Mouse (Mus musculus) embryo, embryonic 9.5 days (tissue): ENCODE measurements around the gene Tmem132a.
A peak's percentile ranks its signal among the peaks of the same experiment; 100 is the strongest.

ENCODE experiments used
- DNase-seq: peaks from one replicate; pipeline ENCODE4 v3.0.0-alpha.2; 2017; ENCODE audit errors: extremely low spot score

Tmem132a gene

DNA sequence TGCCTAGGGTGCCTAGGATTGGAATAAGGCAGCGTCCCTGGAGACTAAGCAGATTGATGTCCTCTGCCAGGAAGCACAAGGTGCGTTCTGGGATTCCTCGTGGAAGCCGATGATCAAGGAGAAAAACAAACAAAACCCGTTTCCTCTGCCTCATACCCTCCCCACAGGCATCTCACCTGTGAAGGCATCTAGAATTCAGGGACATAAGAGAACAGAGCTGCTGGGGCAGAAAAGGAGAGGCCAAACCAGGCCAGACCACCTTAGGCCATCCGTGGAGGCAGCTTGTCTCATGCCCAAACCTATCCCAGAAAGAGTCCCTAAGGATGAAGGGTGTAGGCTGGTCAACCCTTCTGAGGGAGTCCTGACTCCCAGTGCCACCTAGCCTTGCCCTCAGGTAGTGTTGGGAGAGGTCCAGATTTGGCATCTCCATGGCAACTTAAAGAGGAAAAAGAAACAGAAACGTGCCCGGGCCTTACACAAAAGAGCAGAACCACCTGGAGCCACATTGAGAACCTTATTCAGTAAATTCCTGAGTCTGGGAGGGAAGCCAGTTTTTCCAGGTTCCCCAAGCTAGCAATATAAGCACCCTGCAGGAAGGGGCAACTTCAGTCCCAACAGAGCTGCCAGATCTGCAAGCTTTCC is at the start of gene Tmem132a:
TSS of gene Tmem132a (minus strand) at position 55 of the 642 bp plus-strand sequence.
- no peak for DNase-seq

DNA sequence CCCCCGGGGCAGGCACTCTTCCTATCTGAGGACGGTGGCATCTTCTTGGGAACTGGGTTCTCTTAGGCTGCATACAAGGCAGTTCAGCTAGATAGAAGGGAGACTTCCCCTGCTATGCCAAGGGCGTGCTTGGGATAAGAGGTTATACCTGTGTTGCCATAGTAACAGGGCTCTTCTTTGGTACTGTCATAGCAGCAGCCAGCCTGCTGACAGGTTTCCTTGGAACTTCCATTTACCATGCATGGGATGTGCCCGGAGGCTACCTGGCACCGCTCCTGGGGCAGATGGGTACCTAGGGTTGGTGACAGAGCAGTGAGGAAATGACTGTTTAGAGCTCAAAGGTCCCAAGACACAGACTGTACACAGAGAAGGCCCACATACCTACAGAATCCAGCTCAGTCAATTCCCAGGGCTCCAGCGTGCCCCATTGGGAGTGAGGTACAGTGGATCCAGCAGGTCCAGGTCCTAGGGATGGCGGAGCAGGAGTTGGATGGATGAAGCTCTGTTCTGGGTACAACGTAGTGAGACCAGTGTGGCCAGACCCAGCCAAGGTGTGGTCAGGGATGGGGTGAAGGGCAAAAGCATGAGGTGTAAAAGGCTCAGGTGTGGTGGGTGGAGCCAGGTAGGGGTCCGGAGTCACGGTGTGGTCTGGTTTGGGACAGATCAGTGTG is 48.7 kb upstream of the Tmem132a start:
- DNase-seq = no peak

DNA sequence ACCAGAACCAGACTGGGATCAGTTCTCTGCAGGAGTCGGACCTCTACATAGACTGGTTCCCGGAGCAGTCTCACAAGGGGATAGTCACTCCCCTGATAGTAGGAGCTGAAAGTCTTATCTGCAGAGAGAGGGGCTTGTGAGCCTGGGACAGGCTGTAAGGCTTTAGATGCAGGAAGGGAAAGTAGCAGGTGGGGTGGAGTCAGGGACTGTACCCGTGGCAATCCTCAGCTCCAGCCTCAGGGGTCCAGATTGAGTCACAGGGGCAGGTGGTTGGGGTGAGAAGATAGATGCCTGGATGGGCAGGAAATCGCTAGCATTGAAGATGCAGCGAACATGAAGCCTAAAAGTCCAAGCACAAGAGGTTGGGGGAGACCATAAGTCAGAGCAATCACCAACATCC is 46.8 kb upstream of the Tmem132a start:
- DNase-seq = no peak

DNA sequence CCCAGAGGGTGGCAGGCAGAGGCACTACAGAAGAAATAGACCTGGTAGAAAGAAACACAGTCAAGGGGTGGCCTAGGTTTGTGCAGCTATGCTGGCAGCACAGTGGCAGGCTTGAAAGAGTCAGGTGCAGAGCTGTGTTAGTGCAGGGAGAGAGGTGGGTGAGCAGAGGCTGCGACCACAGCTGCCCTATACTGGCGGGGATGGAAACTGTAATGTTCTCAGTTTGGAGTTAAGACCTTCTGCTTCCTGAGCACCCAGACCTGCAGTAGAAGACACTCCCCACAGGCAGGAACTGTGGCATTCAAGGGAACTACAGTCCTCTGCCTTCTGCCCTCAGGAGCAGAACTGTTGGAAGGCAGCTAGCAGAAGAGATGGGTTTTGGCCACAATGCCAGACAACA is 45.1 kb upstream of the Tmem132a start:
- DNase-seq = no peak

DNA sequence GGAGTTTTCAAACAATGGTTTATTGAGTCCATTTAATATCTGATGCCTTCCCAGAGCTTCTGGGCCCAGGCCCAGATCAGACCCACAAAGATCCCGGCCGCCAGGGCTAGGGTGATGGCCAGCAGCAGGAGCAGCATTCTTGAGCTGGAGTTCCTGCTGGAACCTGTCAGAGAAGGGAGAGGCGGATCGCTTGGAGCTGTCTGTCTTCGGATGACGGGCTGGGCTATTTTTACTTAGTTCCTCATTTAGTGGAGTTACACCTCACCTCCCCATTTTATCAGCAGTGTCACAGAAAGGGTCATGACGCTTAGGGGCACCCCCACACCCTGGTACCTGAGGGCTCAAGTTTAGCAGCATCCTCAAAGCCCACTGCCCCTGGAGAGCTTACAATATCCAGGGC is 44.6 kb upstream of the Tmem132a start:
- DNase-seq = no peak

DNA sequence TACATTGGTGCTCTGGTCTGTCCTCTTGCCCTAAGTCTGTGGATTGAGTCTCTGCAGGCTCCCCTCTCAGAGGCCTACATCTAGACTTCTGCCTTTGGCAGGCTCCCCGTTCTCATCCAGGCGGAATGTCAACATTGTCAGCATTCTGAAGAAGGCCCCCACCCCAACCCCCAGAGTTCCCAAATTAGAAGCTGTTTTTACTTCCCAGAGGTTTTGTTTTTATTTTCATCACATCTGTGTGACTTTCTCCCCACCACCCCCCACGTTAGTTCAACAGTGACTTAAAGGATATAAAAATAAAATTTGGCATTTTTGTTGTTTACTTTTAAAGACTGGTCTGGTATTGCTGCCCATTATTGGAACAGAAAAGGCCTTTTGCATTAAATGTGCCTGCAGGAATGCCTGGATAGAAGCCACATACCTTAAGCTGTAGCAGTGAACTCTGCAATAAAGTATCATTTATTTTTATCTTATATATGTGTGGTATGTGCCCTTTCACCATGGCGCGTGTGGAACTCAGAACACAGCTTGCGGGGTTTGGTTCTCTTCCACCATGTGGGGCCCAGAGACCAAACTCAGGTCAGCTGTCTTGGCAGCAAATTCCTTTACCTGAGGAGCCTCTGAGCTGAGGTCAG is 39.5 kb upstream of the Tmem132a start:
- no peak for DNase-seq

DNA sequence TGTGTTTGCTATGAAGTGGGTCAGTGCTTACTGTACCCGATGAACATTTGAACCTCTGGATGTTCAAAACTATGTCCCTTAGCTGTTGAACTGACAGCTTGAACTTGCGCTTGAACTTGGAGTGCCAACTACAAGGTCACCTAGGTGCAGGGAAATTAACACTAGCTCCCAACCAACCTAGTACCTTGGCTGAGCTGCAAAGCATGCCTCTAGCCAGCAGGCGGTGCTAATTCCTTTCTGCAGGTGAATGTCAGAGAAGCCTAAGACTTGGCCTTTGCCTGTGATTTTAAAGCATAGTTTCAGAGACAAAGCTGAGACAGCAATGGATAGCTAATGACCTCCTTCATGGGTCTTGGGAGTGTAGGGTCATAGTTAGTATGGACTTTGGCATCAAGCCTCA is 38.2 kb upstream of the Tmem132a start:
- DNase-seq = peak; percentile 57

DNA sequence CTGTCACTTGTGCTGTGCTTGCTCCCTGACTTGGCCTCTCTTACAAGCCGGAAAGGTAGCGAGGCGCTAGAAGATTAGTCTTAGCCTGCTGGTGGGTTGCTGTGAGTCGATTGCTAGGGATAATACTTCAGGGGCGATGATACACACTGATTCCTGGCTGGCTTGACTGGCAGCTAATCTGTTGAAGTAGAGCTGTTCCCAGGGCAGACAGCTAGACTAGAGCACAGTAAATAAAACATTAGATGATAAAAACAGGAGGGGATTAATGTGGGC is 35.9 kb upstream of the Tmem132a start:
- no peak for DNase-seq

DNA sequence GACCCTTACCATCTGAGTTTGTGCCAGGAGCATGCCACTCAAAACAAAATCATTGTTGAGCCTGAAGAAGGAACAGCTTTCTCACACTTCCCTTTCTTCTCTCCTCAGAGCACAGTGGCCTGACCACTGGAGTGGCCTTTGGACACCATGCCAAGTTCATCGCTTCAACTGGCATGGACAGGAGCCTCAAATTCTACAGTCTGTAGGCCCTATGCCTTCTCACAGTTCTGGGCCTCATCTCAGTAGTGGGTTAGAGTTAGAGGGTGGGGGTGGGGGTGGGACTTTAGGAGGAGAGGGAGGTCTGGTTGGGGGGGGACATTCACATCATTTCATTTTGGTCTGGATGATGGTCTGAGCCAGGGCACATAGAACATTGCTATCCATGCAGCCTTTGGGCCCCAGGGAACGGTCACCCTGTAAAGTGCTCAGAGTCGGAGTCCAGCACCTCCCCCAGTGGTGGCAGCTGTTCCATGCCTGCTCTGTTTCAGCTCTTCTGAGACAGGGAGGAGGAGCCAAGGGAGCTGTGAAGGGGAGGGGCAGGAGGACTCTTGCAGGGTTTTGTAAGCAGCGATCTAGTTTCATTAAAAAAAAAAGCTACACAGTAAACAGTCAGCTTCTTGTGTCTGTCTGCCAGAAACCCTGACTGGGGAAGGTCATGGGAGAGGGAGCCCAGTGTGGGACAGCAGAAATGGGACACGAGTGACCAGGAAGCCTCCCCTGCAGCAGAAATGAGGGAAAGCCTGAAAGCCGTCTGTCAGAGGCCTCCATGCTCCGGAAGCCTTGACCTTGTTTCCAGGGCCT is 35.4 kb upstream of the Tmem132a start:
- DNase-seq = no peak

DNA sequence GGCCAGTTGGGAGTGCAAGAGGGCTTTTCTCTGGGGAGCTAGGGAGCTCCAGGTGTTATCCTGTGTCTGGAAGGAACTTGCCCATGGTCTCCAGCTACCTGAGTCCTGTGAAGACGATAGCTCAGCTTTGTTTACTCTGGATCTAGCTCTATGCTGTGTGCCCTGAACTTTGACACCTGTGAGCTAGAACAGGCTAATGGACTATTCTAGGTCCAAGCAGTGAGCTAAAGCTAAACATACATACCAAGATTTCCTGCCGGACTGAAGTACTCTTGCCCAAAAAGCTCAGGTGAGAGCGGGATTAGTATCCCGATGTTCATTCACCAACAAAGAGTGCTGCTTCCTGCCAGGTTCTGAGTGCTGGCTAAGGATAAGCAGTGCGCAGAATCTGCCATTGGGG is 34.8 kb upstream of the Tmem132a start:
- no peak for DNase-seq

DNA sequence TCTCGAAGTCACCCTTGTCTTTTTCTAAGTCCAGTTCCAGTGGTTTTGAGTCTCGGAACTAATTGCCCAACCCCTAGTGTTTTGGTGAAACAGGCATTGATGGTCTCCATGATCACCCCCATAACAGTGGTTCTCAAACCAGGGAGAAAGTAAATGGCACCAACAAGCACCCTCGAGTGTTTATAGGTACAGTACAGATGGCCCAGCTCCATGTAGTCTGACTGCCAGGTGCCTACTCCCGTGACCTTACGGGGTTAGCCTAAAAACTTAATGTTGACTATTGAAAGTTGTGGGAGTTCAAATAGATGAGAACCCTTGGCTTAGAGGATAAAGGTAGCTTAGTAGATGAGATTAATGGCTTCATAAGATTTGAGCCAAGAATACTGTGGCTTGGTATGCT is 31.3 kb upstream of the Tmem132a start:
- no peak for DNase-seq

DNA sequence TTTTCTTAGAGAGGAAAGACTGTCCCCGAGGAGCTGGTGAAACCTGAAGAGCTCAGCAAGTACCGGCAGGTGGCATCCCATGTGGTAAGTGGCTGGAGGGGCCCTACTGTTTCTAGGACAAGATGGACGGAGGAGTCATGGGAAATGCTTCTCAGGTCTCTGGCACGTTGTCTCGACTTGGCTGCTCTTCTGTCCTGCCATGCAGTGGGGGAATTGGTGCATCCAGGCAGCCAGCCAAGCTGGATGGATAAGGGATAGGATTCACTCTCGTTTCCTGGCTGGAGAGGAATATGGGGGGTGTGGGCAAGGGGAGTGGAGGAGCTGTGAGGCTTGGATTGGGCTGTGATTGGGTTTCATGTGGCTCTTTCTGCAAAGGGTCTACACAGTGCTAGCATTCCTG is 30.6 kb upstream of the Tmem132a start:
- DNase-seq = no peak

DNA sequence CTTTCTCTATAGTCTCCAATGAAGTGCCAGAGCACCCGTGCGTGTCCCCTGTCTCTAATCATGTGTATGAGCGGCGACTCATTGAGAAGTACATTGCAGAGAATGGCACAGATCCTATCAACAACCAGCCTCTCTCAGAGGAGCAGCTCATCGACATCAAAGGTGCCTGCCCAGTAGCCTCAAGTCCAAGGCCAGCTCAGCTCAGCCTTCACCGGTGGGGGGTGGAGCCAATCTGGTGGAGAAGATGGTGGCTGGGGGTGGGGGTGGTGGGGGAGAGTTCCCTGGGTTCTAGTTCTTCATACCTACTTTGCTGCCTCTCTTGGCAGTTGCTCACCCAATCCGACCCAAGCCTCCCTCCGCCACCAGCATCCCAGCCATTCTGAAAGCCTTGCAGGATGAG is 27.8 kb upstream of the Tmem132a start:
- DNase-seq = no peak

DNA sequence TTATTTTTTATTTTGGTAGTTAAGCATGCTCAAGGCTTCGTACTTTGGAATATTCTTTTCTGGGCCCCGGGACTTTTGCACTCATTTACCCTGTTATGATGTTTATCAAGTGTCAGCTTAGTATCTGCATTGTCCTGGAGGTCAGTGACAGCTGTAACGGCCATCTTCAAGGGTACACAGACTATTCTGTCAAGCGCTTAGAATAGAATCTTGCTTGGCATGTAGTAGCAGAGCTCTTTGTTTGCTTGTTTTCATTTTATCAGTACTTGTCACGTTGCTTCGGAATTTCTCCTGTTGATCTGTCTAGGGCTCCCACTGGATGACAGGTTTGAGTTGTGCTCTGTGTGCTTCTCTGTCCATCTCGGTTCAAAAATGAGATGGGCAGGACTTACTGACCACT is 27.1 kb upstream of the Tmem132a start:
- DNase-seq = no peak

DNA sequence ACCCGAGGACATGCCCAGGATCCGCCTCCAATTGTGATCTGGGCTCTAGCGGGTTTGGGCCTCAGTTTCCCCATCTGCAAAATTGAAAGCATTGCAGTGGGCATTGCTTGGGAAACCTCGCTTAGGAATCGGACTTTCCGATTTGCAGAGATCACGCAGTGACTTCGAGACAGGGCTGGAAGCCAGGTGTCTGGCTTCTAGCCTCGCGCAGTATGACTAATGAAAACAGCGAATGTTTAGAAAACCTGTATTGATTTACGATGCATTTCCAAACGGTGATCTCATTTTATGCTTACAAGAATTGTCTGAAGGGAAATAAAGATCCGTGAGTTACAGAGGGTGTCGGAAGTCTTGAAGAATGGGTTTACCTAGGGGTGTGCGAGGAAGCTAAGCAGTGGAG is 26.0 kb upstream of the Tmem132a start:
- DNase-seq = no peak

DNA sequence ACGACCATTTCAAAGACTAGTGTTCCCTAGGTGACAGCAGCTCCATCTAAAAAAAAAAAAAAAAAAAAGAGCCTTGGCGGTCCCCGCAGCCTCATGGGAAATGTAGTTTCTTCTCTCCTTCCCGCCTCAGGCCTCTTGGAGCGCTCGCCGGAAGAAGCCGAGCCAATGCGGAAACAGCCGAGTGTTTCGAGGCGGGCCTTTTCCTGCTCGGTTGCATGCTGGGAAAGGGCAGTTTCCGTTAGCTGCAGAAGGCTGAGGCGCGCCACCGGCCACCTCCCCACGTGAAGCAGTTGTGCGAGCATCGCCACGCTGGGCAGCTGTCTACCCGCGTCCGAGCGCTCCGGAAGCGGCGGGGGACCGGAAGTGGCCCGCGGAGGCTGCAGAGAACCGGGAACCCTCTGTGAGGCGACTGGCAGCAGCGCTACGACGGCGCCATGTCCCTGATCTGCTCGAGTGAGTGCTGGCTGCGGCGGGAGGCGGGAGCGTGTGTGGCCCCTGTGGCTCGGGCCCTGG is 25.3 kb upstream of the Tmem132a start, which contains the start of gene Prpf19:
TSS of gene Prpf19 (plus strand) at position 216 of the 513 bp plus-strand sequence.
- peak; percentile 96 for DNase-seq

DNA sequence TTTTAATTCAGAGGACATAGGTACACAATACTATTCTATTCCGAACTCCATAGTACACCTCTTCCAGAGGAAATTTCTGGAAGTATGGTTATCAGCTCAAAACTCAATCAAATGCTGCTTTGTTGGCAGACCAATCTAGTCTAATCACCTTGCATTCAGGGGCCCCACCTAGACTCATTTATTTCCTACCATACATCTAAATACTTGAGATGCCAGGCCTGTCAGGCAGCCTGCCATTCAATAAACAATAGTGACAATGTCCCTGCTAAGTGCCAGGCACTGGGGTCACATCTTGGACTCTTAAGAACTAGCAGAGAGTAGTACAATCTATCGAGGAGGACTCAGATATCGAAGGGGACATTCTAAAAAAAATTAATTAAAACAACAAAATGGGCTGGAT is 22.5 kb upstream of the Tmem132a start:
- DNase-seq = no peak

DNA sequence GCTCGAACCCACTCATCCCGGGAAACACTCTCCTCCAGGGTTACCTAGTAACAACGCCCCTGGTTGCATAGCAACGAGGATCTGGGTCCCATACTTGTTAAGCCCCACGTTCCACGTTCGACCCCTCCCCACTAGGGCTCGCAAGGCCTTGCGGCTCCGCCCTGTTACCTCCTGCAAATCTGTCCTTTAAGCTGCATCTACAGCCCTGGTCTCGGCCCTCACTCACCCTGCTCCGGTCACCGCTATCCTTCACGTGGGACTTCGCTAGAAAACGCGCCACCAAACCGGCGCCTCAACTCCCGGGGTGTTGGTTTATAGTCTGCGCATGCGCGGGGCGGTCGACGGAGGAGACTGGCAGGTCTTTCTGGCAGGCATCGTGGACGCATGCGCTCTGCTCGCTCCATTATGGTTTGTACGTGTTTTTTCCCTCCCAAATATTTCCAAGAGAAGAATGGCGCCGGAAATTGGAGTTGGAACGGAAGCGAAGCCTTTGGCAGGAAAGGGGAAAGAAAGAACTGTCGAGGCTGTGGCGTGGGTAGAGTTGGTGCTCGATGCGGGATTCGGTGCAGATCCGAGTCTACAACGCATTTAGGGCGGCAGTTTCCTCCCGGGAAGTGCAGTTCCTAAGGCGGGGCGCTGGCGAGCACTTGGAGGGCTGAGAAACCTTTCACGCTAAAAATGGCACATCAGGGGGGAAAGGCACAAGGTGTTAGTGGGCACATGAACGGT is 11.8 kb upstream of the Tmem132a start, which contains the start of gene Tmem109:
TSS of gene Tmem109 (minus strand) at position 576 of the 729 bp plus-strand sequence.
- DNase-seq = peak; percentile 97

DNA sequence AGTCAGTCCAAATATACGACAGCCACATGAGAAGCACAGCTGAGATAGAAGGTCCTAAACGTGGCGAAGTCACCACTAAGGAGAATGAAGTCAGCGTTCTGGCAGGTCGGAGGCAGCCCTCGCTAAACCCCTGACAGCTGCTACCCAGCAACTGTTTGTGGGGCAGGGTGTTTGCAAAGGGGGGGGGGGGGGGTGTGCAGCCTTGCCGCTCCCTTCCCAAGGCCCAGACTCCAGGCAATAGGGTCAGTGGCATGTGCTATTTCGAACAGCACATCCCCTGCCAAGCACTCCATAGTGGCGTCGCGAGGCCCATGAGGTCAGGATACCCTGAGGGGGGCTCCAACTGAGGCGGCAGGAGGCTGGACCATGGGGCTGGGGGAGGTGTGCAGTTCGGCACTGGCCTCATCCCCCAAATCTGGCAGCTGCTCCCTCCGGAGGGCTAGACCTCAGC is 11.3 kb upstream of the Tmem132a start:
- no peak for DNase-seq

DNA sequence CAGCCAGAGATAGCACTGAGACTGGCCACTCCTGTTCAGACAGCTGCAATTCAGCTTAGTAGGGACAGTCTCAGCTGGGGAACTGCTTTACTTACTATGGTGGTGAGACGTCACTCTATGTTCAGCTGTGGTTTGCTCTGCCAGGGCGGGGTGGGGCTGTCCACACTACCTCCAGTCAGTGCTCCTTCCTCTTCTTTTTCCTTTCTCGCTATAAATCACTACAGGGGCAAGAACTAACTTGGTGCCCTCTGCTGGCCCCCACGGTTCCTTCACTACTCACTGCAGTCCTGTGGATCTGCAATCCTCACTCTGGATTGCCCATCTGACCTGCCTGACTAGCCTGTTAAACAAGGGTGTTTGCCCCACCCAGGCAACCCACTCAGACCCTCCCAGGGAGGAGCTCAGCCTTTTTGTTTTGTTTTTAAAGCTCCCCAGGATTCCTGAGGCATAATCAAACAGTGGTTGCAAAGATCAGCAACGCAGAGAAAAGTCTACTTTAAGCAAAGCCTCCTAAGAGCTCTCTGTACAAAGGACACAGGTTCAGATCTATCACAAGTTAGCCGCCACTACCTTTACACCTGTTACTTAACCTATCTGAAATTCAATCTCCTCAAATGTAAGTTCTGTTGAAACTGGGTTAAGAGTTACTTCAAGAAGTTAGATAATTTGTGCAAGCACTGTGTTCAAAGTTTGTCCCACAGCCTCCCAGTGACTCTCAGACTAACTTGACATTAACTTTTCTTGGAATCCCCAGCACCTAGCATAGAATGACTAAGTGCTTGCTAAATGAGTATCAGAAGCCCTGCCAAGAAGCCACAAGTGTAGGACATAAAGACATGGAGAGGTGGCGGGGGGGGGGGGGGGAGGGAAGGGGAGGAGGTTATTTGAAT is 10.6 kb upstream of the Tmem132a start:
- DNase-seq = peak; percentile 12
